Mouse (Mus musculus): Measurements from ENCODE around the gene Gmeb1. TPM values are rescaled to one million over a fixed set of nuclear protein-coding genes. Genes with fewer than 3 reads are reported as not detected.

Gene Gmeb1
- total RNA-seq (2012; rRNA removed) (8.8 and 9.0 TPM in 2 replicates), total RNA-seq (2014; rRNA removed) (7.9 and 8.2 TPM in 2 replicates), polyA plus RNA-seq (2012; ENCODE audit: insufficient read length, low read depth) (18.0 and 19.3 TPM in 2 replicates)

GRCm38 (mm10) chr4:132261514-132262357 is at the start of gene Gmeb1:
Gmeb1 (minus strand) TSS chr4:132261602.
- in situ Hi-C loops (cut with MboI; ENCODE audit: low pct_ligation_motif_present, low pct_unique_long_range_greater_than_20kb, low sequenced_read_pairs) (no loop called here), dilution Hi-C loops (cut with MboI; ENCODE audit: extremely low pct_ligation_motif_present, extremely low pct_unique_long_range_greater_than_20kb, low sequenced_read_pairs) (no loop called here)
- Histone ChIP-seq H3K4me3 (replicated peaks in 1 of 3; ENCODE audit: low read depth in 2 of 3, low read length in 2 of 3, poor library complexity in 1 of 3) (peak within 1 kb of the TSS; percentile 72 to 90 (median 87)), H3K9ac (ENCODE audit: insufficient read depth, low read depth) (peak within 1 kb of the TSS; percentile 98), H3K4me2 (ENCODE audit: insufficient read depth, low read depth, poor library complexity, severe bottlenecking) (peak within 1 kb of the TSS; percentile 90), H3K36me3 (replicated peaks in 1 of 2; ENCODE audit: control insufficient read depth in 1 of 2, insufficient read depth in 1 of 2, low read length in 1 of 2) (peaks cover 0 to 32% of the 10 kb centered on the region in 2 experiments), H3K27ac (ENCODE audit: insufficient read depth, low read depth) (peak within 1 kb of the TSS; percentile 82), H3K79me2 (replicated peaks; ENCODE audit: control insufficient read depth, extremely low read depth, insufficient read depth, poor library complexity, severe bottlenecking) (peaks cover 24% of the 10 kb centered on the region), H3K27me3 (replicated peaks) (no peaks in the 10 kb centered on the region), H3K4me1 (ENCODE audit: control insufficient read depth in 1 of 2, insufficient read depth in 2 of 2) (peaks cover 5 to 16% of the 10 kb centered on the region in 2 experiments; a peak in 3 of 4 replicates), H3K9me3 (replicated peaks; ENCODE audit: low read length) (peaks cover 2% of the 10 kb centered on the region)
- peak; percentile 68 for DNase-seq (ENCODE audit: extremely low read depth)
- no peak for TF ChIP-seq PAX5 (IDR thresholded peaks at IDR 0.05; ENCODE audit: low read length)
- no peak for TF ChIP-seq EP300 (IDR thresholded peaks at IDR 0.05; ENCODE audit: low read length)
- TF ChIP-seq MEF2A (IDR thresholded peaks at IDR 0.05; ENCODE audit: borderline replicate concordance, low read depth, low read length), result peak; percentile 9; the same call in 1 of the 2 replicates
- no peak for TF ChIP-seq CHD2 (IDR thresholded peaks at IDR 0.05; ENCODE audit: low read length)
- TF ChIP-seq BHLHE40 (IDR thresholded peaks at IDR 0.05; ENCODE audit: low read depth, low read length), result peak; percentile 86
- TF ChIP-seq NRF1 (IDR thresholded peaks at IDR 0.05; ENCODE audit: low read depth, low read length), result peak; percentile 73
- no peak; the same call in 1 of the 2 replicates for TF ChIP-seq MAX (IDR thresholded peaks at IDR 0.05; ENCODE audit: low read length)
- peak; percentile 34 for TF ChIP-seq TCF12 (IDR thresholded peaks at IDR 0.05; ENCODE audit: low read depth, low read length)
- TF ChIP-seq ELF1 (IDR thresholded peaks at IDR 0.05; ENCODE audit: low read depth, low read length), result peak; percentile 80
- TF ChIP-seq ZMIZ1 (IDR thresholded peaks at IDR 0.05; ENCODE audit: low read depth, low read length), result no peak
- peak; percentile 64 for TF ChIP-seq MYC (IDR thresholded peaks at IDR 0.05; ENCODE audit: low read depth, low read length)
- TF ChIP-seq E2F4 (IDR thresholded peaks at IDR 0.05; ENCODE audit: insufficient replicate concordance, low read depth, low read length), result no peak
- TF ChIP-seq CTCF (conservative IDR thresholded peaks at IDR 0.05 in 1 of 2, IDR thresholded peaks at IDR 0.05 in 1 of 2; ENCODE audit: low read depth in 2 of 2, low read length in 2 of 2), result no peak
- TF ChIP-seq GABPA (IDR thresholded peaks at IDR 0.05; ENCODE audit: insufficient replicate concordance, low read depth, low read length), result no peak
- TF ChIP-seq POLR2A (IDR thresholded peaks at IDR 0.05; ENCODE audit: low read depth, low read length), result peak; percentile 36; the same call in 1 of the 2 replicates
- peak; percentile 51; the same call in 1 of the 2 replicates for TF ChIP-seq HCFC1 (IDR thresholded peaks at IDR 0.05; ENCODE audit: low read depth, low read length)
- no peak for TF ChIP-seq MAZ (IDR thresholded peaks at IDR 0.05; ENCODE audit: low read depth, low read length)
- TF ChIP-seq ZC3H11A (IDR thresholded peaks at IDR 0.05; ENCODE audit: low read depth, low read length), result no peak

Measured in CH12.LX (cell line).